Mouse (Mus musculus) ES-Bruce4 (cell line): ENCODE results near the gene Rab3a.

Source experiments
- CTCF ChIP-seq: IDR thresholded peaks from one replicate; pipeline ENCODE4 v1.8.1; 2011; ENCODE audit warnings: low read depth, low read length
- EP300 ChIP-seq: IDR thresholded peaks from 2 replicates; pipeline ENCODE4 v1.6.1; 2011; ENCODE audit warnings: low read depth, low read length; ENCODE audit not compliant: insufficient read depth
- POLR2A ChIP-seq: IDR thresholded peaks from one replicate; pipeline ENCODE4 v1.8.1; 2011; ENCODE audit warnings: low read length; ENCODE audit not compliant: insufficient read depth

- TF ChIP-seq POLR2A: no peak
- no peak for TF ChIP-seq CTCF
- no peak for TF ChIP-seq EP300
Observed at GRCm38 (mm10) chr8:70795370-70795769, 40.9 kb downstream of the Rab3a start.
